Mouse (Mus musculus) layer of hippocampus, postnatal 14 days (tissue): Measurements from ENCODE around the gene Nanp. TPM values are rescaled to one million over a fixed set of nuclear protein-coding genes. Genes with fewer than 3 reads are reported as not detected.

Source experiments
- DNase-seq, 2 experiments: peaks; one replicate each; pipeline ENCODE4 v3.0.0; 2021 to 2022; ENCODE audit warnings: low spot score in 2 of 2, mixed read lengths in 1 of 2
- long read RNA-seq, 2 experiments: library from polyadenylated mRNA; stranded (forward); transcript quantifications; one replicate each; pipeline ENCODE4 v2.0.0; 2021
- total RNA-seq, 2 experiments: library from RNA; stranded (reverse); gene quantifications; 2 replicates each; pipeline ENCODE4 v1.2.3; 2021

The Nanp gene
- 10 to 100 TPM; 19.1 to 20.9 TPM for total RNA-seq
- long read RNA-seq, experiment 1, transcript Nanp-201 (2 exons, 1,394 nt): major isoform, 22 of 23 reads
- long read RNA-seq, experiment 1, partial matches to known transcripts: 1 of 23 reads
- long read RNA-seq, experiment 1, other reads (novel, unspliced or antisense): 0 of 23 reads
- long read RNA-seq, experiment 2, transcript Nanp-201 (2 exons, 1,394 nt): major isoform, 32 of 35 reads
- long read RNA-seq, experiment 2, partial matches to known transcripts: 0 of 35 reads
- long read RNA-seq, experiment 2, other reads (novel, unspliced or antisense): 3 of 35 reads

DNA sequence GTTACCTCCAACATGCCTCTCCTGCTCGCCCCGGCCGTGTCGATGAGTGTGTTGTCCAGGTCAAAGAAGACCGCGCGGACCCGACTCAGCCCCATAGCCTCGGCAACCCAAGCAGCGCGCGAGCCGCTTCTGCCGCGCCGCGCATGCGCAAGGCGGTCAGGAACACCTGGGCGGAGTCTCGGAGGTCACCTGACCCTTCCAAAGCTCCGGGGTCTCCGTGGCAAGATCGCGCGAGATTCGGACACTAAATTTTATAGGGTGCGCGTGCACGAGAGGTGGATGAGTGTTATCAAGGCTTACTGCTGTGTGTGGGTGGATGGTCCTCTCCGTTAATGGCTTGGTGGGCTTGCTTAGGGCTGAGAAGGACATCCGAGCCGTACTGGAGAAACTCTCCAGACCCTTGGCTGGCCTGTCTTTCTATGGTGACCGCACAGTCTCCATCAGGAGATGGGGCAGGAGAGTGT is at the start of gene Nanp, which contains the start of gene Ninl:
Gene Nanp, minus strand, starts transcription at position 167 of the 464 bp plus-strand sequence.
Gene Ninl, minus strand, starts transcription at position 151 of the 464 bp plus-strand sequence.
- peak; percentile 91 to 93 for DNase-seq

- DNase-seq: no peak
Observed at GRCm38 (mm10) chr2:151056637-151057036, 17.4 kb upstream of the Nanp start.

DNA sequence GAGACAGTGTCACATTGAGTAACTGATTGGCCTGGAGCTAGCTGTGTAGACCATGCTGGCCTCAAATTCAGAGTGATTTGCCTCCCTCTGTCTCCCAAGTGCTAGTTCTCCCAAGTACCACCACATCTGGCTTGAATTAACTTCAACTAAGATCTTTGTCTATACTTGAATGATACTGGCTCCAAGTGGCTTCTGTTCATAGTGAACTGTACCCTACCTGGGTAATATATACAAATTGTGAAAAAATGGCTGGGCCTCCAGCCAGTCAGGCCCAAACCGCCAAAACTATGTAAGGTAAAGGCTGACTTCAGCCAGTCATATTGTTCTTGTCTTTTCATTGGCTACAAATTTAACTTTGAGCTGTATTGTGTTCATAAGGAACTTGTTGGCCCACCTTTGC is 1.2 kb upstream of the Nanp start:
- no peak for DNase-seq

GRCm38 (mm10) chr2:151039726-151040125 is 528 bp upstream of the Nanp start:
- no peak for DNase-seq

GRCm38 (mm10) chr2:151038811-151039222 is 381 bp downstream of the Nanp start:
- DNase-seq: no peak

DNA sequence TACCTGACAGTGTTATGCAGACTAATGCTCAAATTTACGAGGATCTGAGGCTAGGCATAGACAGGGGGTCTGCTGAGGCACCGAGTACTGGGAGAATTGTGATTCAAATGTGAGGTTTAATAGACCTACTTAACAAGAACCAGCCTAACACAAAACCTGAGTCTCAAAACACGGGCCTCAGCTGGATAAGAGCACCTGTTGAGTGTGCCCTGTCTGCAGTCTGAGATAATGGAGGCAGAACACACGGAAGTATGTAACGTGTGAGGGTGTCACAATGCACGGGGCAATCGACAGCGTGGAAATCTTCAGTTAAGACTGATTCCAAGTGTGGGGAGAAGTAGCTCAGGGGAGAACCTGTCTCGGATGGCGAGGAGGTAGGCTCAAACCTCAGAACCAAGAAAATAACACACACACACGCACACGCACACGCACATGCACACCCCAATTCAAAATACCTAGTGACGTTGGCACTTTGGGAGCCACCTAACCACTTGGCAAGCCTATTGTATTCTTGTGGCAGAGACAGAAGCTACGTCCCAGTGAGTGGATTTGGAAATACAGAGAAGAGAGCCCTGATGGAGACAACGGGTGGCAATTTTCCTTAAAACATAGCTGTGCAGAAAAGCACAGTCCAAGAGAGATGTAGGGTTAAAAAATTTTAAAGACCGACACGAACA is 1.2 kb downstream of the Nanp start:
- DNase-seq: no peak

DNA sequence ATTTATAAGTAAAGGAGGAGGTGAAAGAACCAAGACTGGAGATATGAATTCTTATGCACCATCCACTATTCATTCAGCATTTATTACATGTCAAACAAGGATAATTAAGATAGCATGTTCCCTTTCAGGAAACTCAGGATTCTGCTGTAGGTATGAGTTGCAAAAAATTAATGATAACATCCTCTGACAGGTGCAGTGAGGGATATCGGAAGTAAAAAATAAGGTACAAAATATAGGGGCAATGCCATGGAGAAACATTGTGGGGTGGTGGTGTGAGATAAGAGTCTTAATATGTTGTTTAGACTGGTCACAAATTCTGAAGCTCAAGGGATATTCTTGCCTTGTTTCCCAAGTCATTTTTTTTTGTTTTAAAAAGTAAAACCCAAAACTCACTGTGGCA is 1.9 kb downstream of the Nanp start:
- DNase-seq: no peak

DNA sequence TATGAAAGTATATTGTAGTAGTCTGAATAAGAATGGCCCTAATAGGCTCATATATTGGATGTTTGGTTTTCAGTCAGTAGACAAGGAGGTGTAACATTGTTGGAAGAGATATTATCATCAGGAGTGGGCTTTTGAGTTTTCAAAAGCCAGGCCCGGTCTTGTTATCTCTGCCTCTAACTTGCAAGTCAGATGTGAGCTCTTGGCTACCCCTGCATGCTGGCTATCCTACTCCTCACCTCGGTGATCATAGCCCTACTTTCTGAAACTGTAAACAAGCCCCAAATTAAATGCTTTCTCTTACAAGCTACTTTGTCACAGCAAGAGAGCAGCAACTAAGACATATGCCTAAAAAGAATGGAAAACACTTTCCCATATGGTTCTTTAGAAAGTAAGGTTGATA is 2.5 kb downstream of the Nanp start:
- DNase-seq: no peak

GRCm38 (mm10) chr2:151034435-151034834 is 4.8 kb downstream of the Nanp start:
- DNase-seq: no peak

GRCm38 (mm10) chr2:151021158-151021557 is 18.0 kb downstream of the Nanp start:
- no peak for DNase-seq

GRCm38 (mm10) chr2:151015316-151015715 is 23.9 kb downstream of the Nanp start:
- DNase-seq: no peak

DNA sequence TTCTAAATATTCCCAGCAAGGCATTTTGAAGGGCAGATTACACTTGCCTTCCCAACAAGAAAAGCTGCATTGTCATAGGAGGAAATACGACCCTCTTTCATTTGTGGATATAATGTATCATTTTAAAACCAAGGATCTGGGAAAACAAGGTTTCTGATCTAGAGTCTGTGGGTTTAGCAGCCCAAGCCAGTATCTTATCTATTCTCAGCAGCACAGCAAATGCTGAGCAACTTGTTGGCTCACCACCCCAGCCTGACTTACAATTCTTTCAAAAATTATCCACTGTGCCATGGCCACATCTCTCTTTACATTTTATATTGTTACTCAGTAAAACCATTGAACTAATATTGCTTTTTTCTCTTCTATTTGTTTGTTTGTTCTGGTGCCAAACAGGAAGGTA is 27.9 kb downstream of the Nanp start:
- no peak for DNase-seq

DNA sequence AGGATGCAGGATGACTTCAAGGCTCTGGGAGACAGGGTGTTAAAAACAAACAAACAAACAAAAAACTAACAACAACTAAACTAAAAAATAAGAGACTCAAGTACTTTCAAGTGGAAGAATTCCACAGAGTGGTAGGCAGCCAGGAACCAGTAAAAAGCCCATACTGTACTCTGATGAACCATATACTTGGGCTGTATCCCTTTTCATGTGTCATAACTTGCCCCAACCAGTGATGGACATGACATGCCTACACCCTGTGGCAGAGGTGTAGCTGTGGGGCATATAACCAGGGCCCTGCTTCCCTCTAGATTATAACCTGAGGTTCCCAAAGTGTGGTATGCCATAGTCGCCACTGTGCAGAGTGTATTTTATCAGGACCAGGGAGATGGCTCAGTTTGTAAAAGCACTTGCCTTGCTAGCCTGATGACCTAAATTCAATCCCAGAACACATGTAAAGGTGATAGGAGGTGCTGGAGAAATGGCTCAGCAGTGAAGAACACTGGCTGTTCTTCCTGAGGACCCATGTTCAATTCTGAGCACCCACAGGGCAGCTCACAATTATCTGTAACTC is 29.6 kb downstream of the Nanp start:
- no peak for DNase-seq

GRCm38 (mm10) chr2:151008939-151009509 is 30.2 kb downstream of the Nanp start:
- DNase-seq: peak; percentile 64 to 77

DNA sequence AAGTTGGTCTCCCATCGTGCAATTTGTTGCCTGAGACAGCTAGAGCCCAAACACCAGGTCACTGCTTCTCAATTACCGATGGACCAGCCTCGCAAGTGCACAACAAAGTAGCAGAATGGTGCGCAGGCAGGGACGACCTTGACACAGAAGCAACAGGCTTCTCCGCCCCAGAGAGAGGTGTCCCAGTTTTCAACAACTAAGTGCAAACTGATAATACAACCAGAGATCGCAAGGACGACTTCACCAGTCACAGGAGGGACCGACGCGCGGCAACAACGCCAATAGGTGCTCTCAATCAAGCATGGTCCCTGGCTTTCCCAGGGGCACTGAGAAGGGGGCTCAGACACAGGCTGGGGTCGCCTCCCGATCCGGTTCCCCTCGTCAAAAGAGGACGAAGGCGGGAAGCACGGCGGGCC is 30.7 kb downstream of the Nanp start:
- no peak for DNase-seq

- no peak for DNase-seq
Observed at GRCm38 (mm10) chr2:151008006-151008405, 31.2 kb downstream of the Nanp start.

- DNase-seq: no peak
Observed at GRCm38 (mm10) chr2:151006281-151006945, 32.8 kb downstream of the Nanp start.

- DNase-seq: no peak
Observed at GRCm38 (mm10) chr2:151004390-151004789, 34.8 kb downstream of the Nanp start.

GRCm38 (mm10) chr2:151003796-151004195 is 35.4 kb downstream of the Nanp start:
- no peak for DNase-seq

DNA sequence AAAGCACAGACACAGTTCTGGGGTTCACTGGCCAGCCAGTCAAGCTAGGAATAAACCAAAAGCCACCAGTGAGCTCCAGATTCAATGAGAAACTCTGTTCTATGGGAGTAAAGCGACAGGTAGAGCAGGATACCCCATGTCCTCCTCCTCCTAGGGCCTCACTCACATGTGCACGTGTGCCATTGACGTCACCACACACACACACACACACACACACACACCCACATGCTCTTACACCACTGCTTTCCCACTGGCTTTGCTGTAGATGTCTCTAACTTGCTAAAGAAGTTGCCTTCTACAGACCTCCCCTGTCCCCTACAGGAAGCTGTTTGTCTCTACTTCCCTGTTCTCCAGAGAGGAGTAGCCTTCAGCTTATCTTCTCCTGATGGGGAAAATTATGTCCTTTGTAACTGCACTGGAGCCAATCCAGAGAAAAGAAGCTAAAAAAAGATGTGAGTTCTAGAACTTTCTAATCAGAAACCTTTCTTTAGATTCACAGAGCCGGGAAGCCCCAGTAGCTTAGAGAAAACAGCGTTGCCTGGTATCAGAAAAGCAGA is 37.5 kb downstream of the Nanp start:
- no peak for DNase-seq
